Mouse (Mus musculus) ES-E14 (cell line): ENCODE data around the gene Gm49486.

ENCODE experiments used
- CHD2 ChIP-seq: IDR thresholded peaks from 2 replicates; pipeline ENCODE4 v1.6.1; 2014; ENCODE audit warnings: mild to moderate bottlenecking, low read depth, low read length, inconsistent platforms
- HCFC1 ChIP-seq: IDR thresholded peaks from 2 replicates; pipeline ENCODE4 v1.6.1; 2012; ENCODE audit warnings: low read length, inconsistent platforms, borderline replicate concordance; ENCODE audit not compliant: insufficient read depth
- MAFK ChIP-seq: IDR thresholded peaks from 2 replicates; pipeline ENCODE4 v1.6.1; 2014; ENCODE audit warnings: mild to moderate bottlenecking, low read depth, low read length, inconsistent platforms; ENCODE audit not compliant: insufficient read depth
- ZC3H11A ChIP-seq: IDR thresholded peaks from 2 replicates; pipeline ENCODE4 v1.6.1; 2012; ENCODE audit warnings: low read depth, mild to moderate bottlenecking, inconsistent platforms, low read length, borderline replicate concordance
- ZNF384 ChIP-seq: IDR thresholded peaks from 2 replicates; pipeline ENCODE4 v1.6.1; 2012; ENCODE audit warnings: low read depth, low read length, inconsistent platforms

- TF ChIP-seq CHD2 (no peak), ZNF384 (no peak), MAFK (no peak), HCFC1 (peak; percentile 75), ZC3H11A (no peak)
Measured at GRCm38 (mm10) chr15:79229058-79229821, at the start of gene Gm49486, which contains the start of gene Pick1.
